Mouse (Mus musculus): ENCODE measurements around the gene Chrna9. TPM values are rescaled to one million over a fixed set of nuclear protein-coding genes. Genes with fewer than 3 reads are reported as not detected.
A peak's percentile ranks its signal among the peaks of the same experiment; 100 is the strongest.

Gene Chrna9
- total and polyA plus RNA-seq, 3 experiments: 0.57 TPM; not detected in 2

DNA sequence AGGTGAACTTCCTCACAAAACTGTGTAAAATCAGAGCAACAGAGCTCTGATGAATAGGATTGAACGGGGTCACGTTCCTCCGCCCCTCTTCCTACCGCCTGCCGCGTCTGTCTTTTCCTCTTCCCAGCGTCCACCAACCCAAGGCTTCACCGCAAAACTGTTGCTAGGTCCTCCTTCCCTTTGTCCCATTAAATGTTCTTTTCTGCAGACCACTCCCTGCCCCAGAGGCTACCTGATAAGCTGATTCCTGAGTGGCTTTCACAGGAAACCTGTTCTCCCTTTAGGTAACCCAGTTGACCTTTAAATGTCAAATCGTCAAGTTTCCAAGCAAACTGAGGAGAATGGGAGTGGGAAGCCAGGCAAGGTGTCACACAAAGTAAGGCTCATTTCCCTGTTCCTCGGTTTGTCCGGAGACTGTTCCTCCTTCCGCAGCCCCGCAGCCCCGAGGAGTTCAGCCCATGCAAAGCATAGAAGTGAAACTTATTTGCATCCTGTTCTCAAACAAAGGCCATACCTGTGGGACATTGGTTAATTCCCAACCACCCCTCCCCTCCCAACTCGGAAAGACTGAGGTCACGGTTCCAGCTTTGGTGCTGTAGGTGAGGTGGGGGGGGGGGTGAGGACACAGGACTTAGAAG lies 70.4 kb downstream of the Chrna9 start:
- Histone ChIP-seq H3K79me2 (replicated peaks; ENCODE audit: control insufficient read depth, extremely low read depth, insufficient read depth, poor library complexity, severe bottlenecking) (no peaks in the 10 kb centered on the region), H3K9me3 (replicated peaks; ENCODE audit: low read length) (no peaks in the 10 kb centered on the region), H3K4me2 (ENCODE audit: insufficient read depth, low read depth, poor library complexity, severe bottlenecking) (peak overlapping the region; percentile 74), H3K9ac (ENCODE audit: insufficient read depth, low read depth) (no peak overlapping the region), H3K27ac (ENCODE audit: insufficient read depth, low read depth) (no peak overlapping the region), H3K36me3 (replicated peaks in 1 of 2; ENCODE audit: control insufficient read depth in 1 of 2, insufficient read depth in 1 of 2, low read length in 1 of 2) (no peaks in the 10 kb centered on the region), H3K27me3 (replicated peaks) (no peaks in the 10 kb centered on the region), H3K4me1 (ENCODE audit: control insufficient read depth in 1 of 2, insufficient read depth in 2 of 2) (peaks cover 17 to 39% of the 10 kb centered on the region in 2 experiments), H3K4me3 (replicated peaks in 1 of 3; ENCODE audit: low read depth in 2 of 3, low read length in 2 of 3, poor library complexity in 1 of 3) (peak overlapping the region; percentile 5 to 34 (median 16))
- DNase-seq (ENCODE audit: extremely low read depth): peak; percentile 79
- TF ChIP-seq JUN (IDR thresholded peaks at IDR 0.05; ENCODE audit: insufficient read depth, low read depth, low read length): peak; percentile 92
- TF ChIP-seq KAT2A (IDR thresholded peaks at IDR 0.05; ENCODE audit: insufficient replicate concordance, low read length): no peak
- no peak for TF ChIP-seq E2F4 (IDR thresholded peaks at IDR 0.05; ENCODE audit: insufficient replicate concordance, low read depth, low read length)
- TF ChIP-seq EP300 (IDR thresholded peaks at IDR 0.05; ENCODE audit: low read length): peak; percentile 83
- no peak for TF ChIP-seq NELFE (IDR thresholded peaks at IDR 0.05; ENCODE audit: low read depth, low read length)
- peak; percentile 73 for TF ChIP-seq JUND (conservative IDR thresholded peaks at IDR 0.05; ENCODE audit: low read depth, low read length)
- TF ChIP-seq RAD21 (IDR thresholded peaks at IDR 0.05; ENCODE audit: low read depth, low read length): no peak; the same call in 1 of the 2 replicates
- no peak for TF ChIP-seq CTCF (conservative IDR thresholded peaks at IDR 0.05 in 1 of 2, IDR thresholded peaks at IDR 0.05 in 1 of 2; ENCODE audit: low read depth in 2 of 2, low read length in 2 of 2)
- peak; percentile 67 for TF ChIP-seq ETS1 (conservative IDR thresholded peaks at IDR 0.05; ENCODE audit: low read depth, low read length)
- peak; percentile 96 for TF ChIP-seq MAZ (IDR thresholded peaks at IDR 0.05; ENCODE audit: low read depth, low read length)
- no peak for TF ChIP-seq RCOR1 (conservative IDR thresholded peaks at IDR 0.05; ENCODE audit: low read depth, low read length)
- peak; percentile 92 for TF ChIP-seq MEF2A (IDR thresholded peaks at IDR 0.05; ENCODE audit: borderline replicate concordance, low read depth, low read length)
- TF ChIP-seq HCFC1 (IDR thresholded peaks at IDR 0.05; ENCODE audit: low read depth, low read length): no peak
- no peak for TF ChIP-seq TBP (conservative IDR thresholded peaks at IDR 0.05; ENCODE audit: low read depth, low read length)
- peak; percentile 42; the same call in 1 of the 2 replicates for TF ChIP-seq POLR2A (IDR thresholded peaks at IDR 0.05; ENCODE audit: low read depth, low read length)
- TF ChIP-seq ELF1 (IDR thresholded peaks at IDR 0.05; ENCODE audit: low read depth, low read length): peak; percentile 53
- TF ChIP-seq CHD2 (IDR thresholded peaks at IDR 0.05; ENCODE audit: low read length): peak; percentile 74
- no peak for TF ChIP-seq NRF1 (IDR thresholded peaks at IDR 0.05; ENCODE audit: low read depth, low read length)
- TF ChIP-seq SIN3A (IDR thresholded peaks at IDR 0.05; ENCODE audit: low read length): peak; percentile 42; the same call in 1 of the 2 replicates
- no peak for TF ChIP-seq UBTF (IDR thresholded peaks at IDR 0.05; ENCODE audit: low read depth, low read length)
- TF ChIP-seq MXI1 (IDR thresholded peaks at IDR 0.05; ENCODE audit: low read depth, low read length): no peak
- TF ChIP-seq IRF4 (IDR thresholded peaks at IDR 0.05; ENCODE audit: low read depth, low read length): peak; percentile 91
- no peak for TF ChIP-seq PAX5 (IDR thresholded peaks at IDR 0.05; ENCODE audit: low read length)
- TF ChIP-seq USF2 (conservative IDR thresholded peaks at IDR 0.05; ENCODE audit: low read depth, low read length): no peak
- TF ChIP-seq ZKSCAN1 (IDR thresholded peaks at IDR 0.05; ENCODE audit: borderline replicate concordance, low read depth, low read length): no peak
- peak; percentile 50 for TF ChIP-seq BHLHE40 (IDR thresholded peaks at IDR 0.05; ENCODE audit: low read depth, low read length)
- peak; percentile 48 for TF ChIP-seq TCF12 (IDR thresholded peaks at IDR 0.05; ENCODE audit: low read depth, low read length)
- no peak for TF ChIP-seq USF1 (IDR thresholded peaks at IDR 0.05; ENCODE audit: low read depth, low read length)
- no peak for TF ChIP-seq POLR2AphosphoS2 (IDR thresholded peaks at IDR 0.05; ENCODE audit: low read depth, low read length)
- in situ Hi-C loops (cut with MboI; ENCODE audit: low pct_ligation_motif_present, low pct_unique_long_range_greater_than_20kb, low sequenced_read_pairs): no loop called here
- dilution Hi-C loops (cut with MboI; ENCODE audit: extremely low pct_ligation_motif_present, extremely low pct_unique_long_range_greater_than_20kb, low sequenced_read_pairs): no loop called here
